Mouse (Mus musculus) CD4-positive naive resting alpha-beta T cell, adult 57 days (primary cell): ENCODE results near the gene Olfr122. TPM values are rescaled to one million over a fixed set of nuclear protein-coding genes. Genes with fewer than 3 reads are reported as not detected.

Source experiments
- total RNA-seq: library from RNA; stranded (reverse); gene quantifications from one replicate; pipeline ENCODE4 v1.2.4, GENCODE M21; 2023

Olfr122 gene
- total RNA-seq = not detected

GRCm38 (mm10) chr17:37768307-37768706, at the start of gene Olfr122:
TSS of gene Olfr122 (plus strand) at chr17:37768607.

DNA sequence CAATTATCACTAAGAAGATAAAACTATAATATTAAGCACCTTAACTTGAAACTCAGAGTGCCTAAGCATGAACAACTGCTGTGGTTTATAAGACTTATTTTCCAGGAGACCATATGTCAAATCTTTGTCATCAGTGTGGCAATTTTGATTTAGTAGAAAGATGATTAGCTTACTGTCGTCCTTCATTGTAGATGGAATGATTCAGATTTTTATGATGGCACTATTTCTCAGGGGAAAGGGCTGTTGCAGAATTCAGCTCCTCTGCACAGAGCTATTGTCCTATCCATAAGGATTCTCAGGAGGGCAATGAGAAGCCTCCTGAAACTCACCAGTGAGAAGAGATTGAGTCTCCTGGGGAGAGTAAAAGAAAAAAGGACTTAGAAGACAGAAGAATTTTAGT, 46.9 kb upstream of the Olfr122 start, which contains the start of gene Olfr120:
TSS of gene Olfr120 (plus strand) at position 301 of the 400 bp plus-strand sequence.

GRCm38 (mm10) chr17:37793229-37793628, 24.8 kb downstream of the Olfr122 start, which contains the start of gene Olfr123:
TSS of gene Olfr123 (plus strand) at chr17:37793529.

GRCm38 (mm10) chr17:37799588-37799987, 31.2 kb downstream of the Olfr122 start, which contains the start of gene Olfr124:
TSS of gene Olfr124 (plus strand) at chr17:37799888.

Other genes starting within 250 kb of the Olfr122 start
- gene Olfr112, start 199.2 kb upstream of the Olfr122 start, total RNA-seq = not detected
- not detected for gene Olfr113, start 190.9 kb upstream of the Olfr122 start, total RNA-seq
- not detected for gene Olfr114, start 175.9 kb upstream of the Olfr122 start, total RNA-seq
- not detected for gene Olfr115, start 141.5 kb upstream of the Olfr122 start, total RNA-seq
- gene Olfr116, start 141.4 kb upstream of the Olfr122 start, total RNA-seq = not detected
- gene Olfr117, start 104.8 kb upstream of the Olfr122 start, total RNA-seq = not detected
- not detected for gene Olfr118, start 101.6 kb upstream of the Olfr122 start, total RNA-seq
- not detected for gene Olfr119, start 72.0 kb upstream of the Olfr122 start, total RNA-seq
- gene Olfr120, start 46.8 kb upstream of the Olfr122 start, total RNA-seq = not detected
- not detected for gene Olfr121, start 19.8 kb upstream of the Olfr122 start, total RNA-seq
- gene Olfr123, start 24.9 kb downstream of the Olfr122 start, total RNA-seq = not detected
- gene Olfr124, start 31.3 kb downstream of the Olfr122 start, total RNA-seq = not detected
- not detected for gene Olfr125, start 64.3 kb downstream of the Olfr122 start, total RNA-seq
- not detected for gene Olfr126, start 78.9 kb downstream of the Olfr122 start, total RNA-seq
- not detected for gene Olfr127, start 131.8 kb downstream of the Olfr122 start, total RNA-seq
- not detected for gene Olfr128, start 151.9 kb downstream of the Olfr122 start, total RNA-seq
- not detected for gene Olfr761, start 184.5 kb downstream of the Olfr122 start, total RNA-seq